Mouse (Mus musculus) left cerebral cortex, postnatal 14 days (tissue): ENCODE results near the gene Oas1d. TPM values are rescaled to one million over a fixed set of nuclear protein-coding genes. Genes with fewer than 3 reads are reported as not detected.
A peak's percentile ranks its signal among the peaks of the same experiment; 100 is the strongest.

ENCODE experiments used
- DNase-seq, 2 experiments: peaks; one replicate each; pipeline ENCODE4 v3.0.0; 2021 to 2022; ENCODE audit warnings: low spot score in 2 of 2, mixed read lengths in 1 of 2
- intact Hi-C: fragments of 180-260 bp; cut with DNase I; formaldehyde crosslinking; loops from one replicate; pipeline ENCODE4 v1.15.1; 2025
- total RNA-seq, 2 experiments: library from RNA; stranded (reverse); gene quantifications; 2 replicates each; pipeline ENCODE4 v1.2.3; 2021

Oas1d gene
- total RNA-seq, 2 experiments from 2014 or later: not detected

- DNase-seq: no peak
- intact Hi-C loops: no loop called here
Measured at GRCm38 (mm10) chr5:120966156-120966555, 51.8 kb downstream of the Oas1d start.

DNA sequence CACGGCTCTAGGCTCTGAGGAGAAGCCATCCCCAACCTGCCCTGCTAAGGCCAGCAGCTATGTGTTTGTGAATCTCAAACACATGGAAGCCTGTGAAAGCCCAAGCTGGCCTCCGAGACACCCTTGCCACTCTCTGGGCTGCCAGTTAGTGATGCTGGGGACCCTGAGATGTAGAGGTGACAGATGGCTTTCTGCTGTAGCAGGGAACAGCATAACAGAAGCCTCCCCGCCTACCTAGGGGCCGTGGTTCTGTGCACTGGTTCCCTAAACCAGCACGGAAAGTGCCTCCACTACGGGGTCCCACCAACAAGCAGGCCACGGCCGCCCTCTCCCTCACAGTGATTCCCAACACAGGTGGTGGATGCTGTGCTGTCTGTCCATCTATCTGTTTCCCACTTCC is 52.6 kb downstream of the Oas1d start:
- intact Hi-C loops: no loop called here
- DNase-seq: no peak

GRCm38 (mm10) chr5:120967355-120968133 is 53.2 kb downstream of the Oas1d start:
- no peak for DNase-seq
- intact Hi-C loops: no loop called here

DNA sequence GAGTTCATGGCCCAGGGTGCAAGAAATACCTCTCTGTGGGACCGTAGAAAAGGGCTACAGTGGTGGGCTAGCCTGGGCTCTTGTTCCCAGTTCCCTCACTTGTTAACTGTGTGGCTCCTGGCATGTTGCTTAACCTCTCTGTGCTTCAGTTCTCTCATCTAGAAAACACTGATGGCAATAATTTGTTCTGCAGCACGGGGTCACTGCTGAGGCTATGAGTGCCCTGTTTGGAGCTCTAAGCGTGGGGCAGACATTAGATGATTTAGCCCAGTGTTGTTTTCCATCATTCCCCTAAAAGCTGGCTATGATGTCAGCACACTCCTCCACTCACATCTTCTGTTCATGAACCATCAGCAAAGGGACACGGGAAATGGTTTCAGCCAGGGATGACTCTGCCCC is 53.8 kb downstream of the Oas1d start:
- intact Hi-C loops: no loop called here
- no peak for DNase-seq

- intact Hi-C loops: no loop called here
- DNase-seq: no peak
Measured at GRCm38 (mm10) chr5:120968799-120969198, 54.5 kb downstream of the Oas1d start.

- intact Hi-C loops: no loop called here
- DNase-seq: peak; percentile 25 to 41
Measured at GRCm38 (mm10) chr5:120969703-120970102, 55.4 kb downstream of the Oas1d start.

Other genes starting within 250 kb of the Oas1d start
- 10 to 100 TPM; 72.6 to 80.1 TPM for gene Dtx1, start 202.6 kb upstream of the Oas1d start, total RNA-seq
- under 1 TPM in 1 of 2 experiments, not detected in 1; 0.40 TPM for gene Oas2, start 164.7 kb upstream of the Oas1d start, total RNA-seq
- not detected for gene Oas3, start 136.9 kb upstream of the Oas1d start, total RNA-seq
- gene Oas1e, start 119.0 kb upstream of the Oas1d start, total RNA-seq: not detected
- under 1 TPM; 0.59 to 0.87 TPM for gene Oas1c, start 102.0 kb upstream of the Oas1d start, total RNA-seq
- not detected for gene Oas1f, start 67.2 kb upstream of the Oas1d start, total RNA-seq
- gene Oas1h, start 53.1 kb upstream of the Oas1d start, total RNA-seq: not detected
- gene Oas1g, start 26.9 kb upstream of the Oas1d start, total RNA-seq: not detected
- gene Oas1a, start 7.0 kb upstream of the Oas1d start, total RNA-seq: under 1 TPM; 0.37 to 0.40 TPM
- gene Rph3a, start 95.6 kb downstream of the Oas1d start, total RNA-seq: 100 to 1,000 TPM; 252 to 253 TPM